Mouse (Mus musculus) layer of hippocampus, postnatal 10 days (tissue): ENCODE measurements around the gene Trabd2b. TPM values are rescaled to one million over a fixed set of nuclear protein-coding genes. Genes with fewer than 3 reads are reported as not detected.

ENCODE experiments used
- DNase-seq, 2 experiments: peaks; one replicate each; pipeline ENCODE4 v3.0.0; 2021; ENCODE audit warnings: low spot score in 2 of 2
- total RNA-seq, 2 experiments: library from RNA; stranded (reverse); gene quantifications; 2 replicates each; pipeline ENCODE4 v1.2.3; 2021

Gene Trabd2b
- total RNA-seq, 2 experiments from 2014 or later, result 1.3 to 1.5 TPM

- no peak for DNase-seq
Measured at GRCm38 (mm10) chr4:114487701-114488100, 81.2 kb downstream of the Trabd2b start.

GRCm38 (mm10) chr4:114492157-114492556, 85.6 kb downstream of the Trabd2b start:
- no peak for DNase-seq

- no peak for DNase-seq
Measured at GRCm38 (mm10) chr4:114494035-114494434, 87.5 kb downstream of the Trabd2b start.

- DNase-seq, result no peak
Measured at GRCm38 (mm10) chr4:114495688-114496426, 89.3 kb downstream of the Trabd2b start.

- DNase-seq, result no peak
Measured at GRCm38 (mm10) chr4:114499650-114500049, 93.1 kb downstream of the Trabd2b start.

- DNase-seq, result no peak
Measured at GRCm38 (mm10) chr4:114500317-114500716, 93.8 kb downstream of the Trabd2b start.

GRCm38 (mm10) chr4:114501048-114501447, 94.5 kb downstream of the Trabd2b start:
- DNase-seq, result no peak

- no peak for DNase-seq
Measured at GRCm38 (mm10) chr4:114501611-114502010, 95.1 kb downstream of the Trabd2b start.

GRCm38 (mm10) chr4:114504227-114505041, 97.9 kb downstream of the Trabd2b start:
- no peak for DNase-seq

GRCm38 (mm10) chr4:114509601-114510000, 103.1 kb downstream of the Trabd2b start:
- DNase-seq, result no peak

- no peak for DNase-seq
Measured at GRCm38 (mm10) chr4:114511649-114512048, 105.1 kb downstream of the Trabd2b start.

GRCm38 (mm10) chr4:114513149-114513548, 106.6 kb downstream of the Trabd2b start:
- no peak for DNase-seq

- DNase-seq, result no peak
Measured at GRCm38 (mm10) chr4:114515330-114515771, 108.8 kb downstream of the Trabd2b start.

- no peak for DNase-seq
Measured at GRCm38 (mm10) chr4:114516651-114517050, 110.1 kb downstream of the Trabd2b start.

- DNase-seq, result no peak
Measured at GRCm38 (mm10) chr4:114518061-114518460, 111.5 kb downstream of the Trabd2b start.

GRCm38 (mm10) chr4:114518571-114518970, 112.0 kb downstream of the Trabd2b start:
- DNase-seq, result no peak

- DNase-seq, result no peak
Measured at GRCm38 (mm10) chr4:114519321-114519720, 112.8 kb downstream of the Trabd2b start.

GRCm38 (mm10) chr4:114519966-114520365, 113.4 kb downstream of the Trabd2b start:
- DNase-seq, result no peak

GRCm38 (mm10) chr4:114523335-114524188, 117.0 kb downstream of the Trabd2b start:
- no peak for DNase-seq

GRCm38 (mm10) chr4:114531591-114531990, 125.1 kb downstream of the Trabd2b start:
- DNase-seq, result no peak
